Mouse (Mus musculus) layer of hippocampus, adult 9-10 months (tissue): ENCODE data around the gene Maea.
"Not testable (repeated sequence)": the region's sequence is repeated elsewhere in the genome, so short reads cannot be mapped to it uniquely, and the experiment has no call there.

Experiments used
- DNase-seq: peaks from one replicate; pipeline ENCODE4 v3.0.0; 2022; ENCODE audit warnings: low spot score

Gene Maea

DNA sequence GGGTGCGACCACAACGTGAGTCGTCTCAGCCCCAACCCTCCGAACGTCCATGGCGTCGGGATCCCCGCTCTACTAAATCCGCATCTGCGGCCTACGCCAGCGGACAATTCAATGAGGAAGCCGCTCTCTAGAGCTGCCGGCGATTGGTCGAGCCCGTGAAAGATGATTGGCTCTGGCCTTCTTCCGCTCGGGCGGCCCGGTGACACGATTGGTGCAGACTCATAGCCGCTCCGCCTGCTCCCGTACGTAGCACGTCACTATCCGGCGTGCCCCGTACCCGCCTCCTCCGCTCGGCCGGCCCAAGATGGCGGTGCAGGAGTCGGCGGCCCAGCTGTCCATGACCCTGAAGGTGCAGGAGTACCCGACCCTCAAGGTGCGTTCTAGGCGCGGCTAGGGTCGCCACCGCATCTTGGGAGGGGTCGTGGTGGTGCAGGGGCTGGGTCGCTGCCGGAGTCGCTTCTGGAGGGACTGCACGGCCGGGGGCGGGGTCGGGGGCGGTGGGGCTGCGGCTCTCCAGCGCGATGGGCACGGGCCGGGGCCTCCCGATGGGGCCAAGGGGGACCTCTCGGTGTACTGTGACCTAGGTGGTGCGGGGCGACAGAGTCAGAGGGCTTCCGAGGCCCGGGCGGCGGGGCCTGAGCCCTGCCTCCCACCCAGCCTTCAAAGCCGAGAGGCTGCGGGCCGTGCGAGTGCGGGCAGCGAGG, at the start of gene Maea:
Gene Maea (plus strand): TSS at position 237 of the 704 bp plus-strand sequence.
- peak; percentile 88 for DNase-seq

DNA sequence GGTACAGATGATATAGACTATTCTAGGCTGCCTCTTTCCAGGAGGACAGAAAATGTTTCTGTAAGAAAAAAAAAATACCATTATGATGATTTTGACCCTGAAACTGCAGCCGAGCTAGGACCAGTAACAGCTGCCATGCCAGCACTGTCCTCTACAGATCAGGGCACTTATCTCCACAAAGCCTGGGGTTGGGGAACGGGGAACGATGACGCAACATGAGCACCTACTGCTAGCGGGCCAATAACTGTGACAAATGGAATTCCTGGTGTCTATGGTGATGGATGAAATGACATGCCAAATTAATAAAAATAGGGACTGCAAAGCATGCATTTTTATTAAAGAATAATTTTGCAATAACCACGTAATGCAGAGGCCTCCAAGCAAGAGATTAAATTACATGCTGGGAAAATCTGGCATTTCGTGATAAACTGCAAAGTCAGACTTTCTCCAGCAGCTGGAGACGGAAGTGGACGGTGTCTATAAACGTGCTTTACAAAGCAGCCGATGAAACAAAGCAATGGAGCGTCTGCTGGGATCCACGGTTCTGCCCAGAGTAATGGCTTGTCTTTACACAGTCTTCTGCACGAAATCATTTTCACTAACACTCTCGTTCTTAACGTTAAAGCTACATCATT, 41.4 kb upstream of the Maea start:
- no peak for DNase-seq

DNA sequence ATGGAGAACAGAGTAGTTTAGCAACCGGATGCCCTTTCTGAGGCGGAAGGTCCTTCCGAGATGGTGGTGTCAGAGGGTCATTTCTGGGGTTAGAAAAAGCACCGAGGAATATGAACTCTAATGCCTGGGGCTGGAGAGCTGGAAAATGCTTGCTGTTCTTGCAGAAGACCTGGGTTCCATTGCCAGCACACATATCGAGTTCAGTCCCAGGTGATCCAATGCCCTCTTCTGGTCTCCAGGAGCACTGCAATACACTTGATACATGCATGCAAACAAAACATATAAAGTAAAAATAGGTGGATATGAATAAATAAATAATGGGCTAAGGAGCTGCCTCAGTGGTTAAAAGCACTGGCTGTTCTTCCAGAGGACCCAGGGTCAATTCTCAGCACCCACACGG, 38.1 kb upstream of the Maea start:
- DNase-seq = no peak

DNA sequence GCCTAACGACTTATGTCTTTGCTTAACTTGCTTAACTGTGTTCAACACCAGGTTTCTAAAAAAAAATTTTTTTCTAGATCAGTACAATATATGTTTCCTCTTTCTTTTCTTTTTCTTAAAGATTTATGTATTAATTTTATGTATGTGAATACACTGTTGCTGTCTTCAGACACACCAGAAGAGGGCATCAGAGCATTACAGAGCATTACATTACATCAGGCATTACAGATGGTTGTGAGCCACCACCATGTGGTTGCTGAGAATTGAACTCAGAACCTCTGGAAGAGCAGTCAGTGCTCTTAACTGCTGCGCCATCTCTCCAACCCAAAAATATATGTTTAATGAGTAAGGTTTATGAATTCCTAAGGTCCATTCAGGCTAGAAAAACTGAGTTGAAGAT, 33.5 kb upstream of the Maea start:
- no peak for DNase-seq

DNA sequence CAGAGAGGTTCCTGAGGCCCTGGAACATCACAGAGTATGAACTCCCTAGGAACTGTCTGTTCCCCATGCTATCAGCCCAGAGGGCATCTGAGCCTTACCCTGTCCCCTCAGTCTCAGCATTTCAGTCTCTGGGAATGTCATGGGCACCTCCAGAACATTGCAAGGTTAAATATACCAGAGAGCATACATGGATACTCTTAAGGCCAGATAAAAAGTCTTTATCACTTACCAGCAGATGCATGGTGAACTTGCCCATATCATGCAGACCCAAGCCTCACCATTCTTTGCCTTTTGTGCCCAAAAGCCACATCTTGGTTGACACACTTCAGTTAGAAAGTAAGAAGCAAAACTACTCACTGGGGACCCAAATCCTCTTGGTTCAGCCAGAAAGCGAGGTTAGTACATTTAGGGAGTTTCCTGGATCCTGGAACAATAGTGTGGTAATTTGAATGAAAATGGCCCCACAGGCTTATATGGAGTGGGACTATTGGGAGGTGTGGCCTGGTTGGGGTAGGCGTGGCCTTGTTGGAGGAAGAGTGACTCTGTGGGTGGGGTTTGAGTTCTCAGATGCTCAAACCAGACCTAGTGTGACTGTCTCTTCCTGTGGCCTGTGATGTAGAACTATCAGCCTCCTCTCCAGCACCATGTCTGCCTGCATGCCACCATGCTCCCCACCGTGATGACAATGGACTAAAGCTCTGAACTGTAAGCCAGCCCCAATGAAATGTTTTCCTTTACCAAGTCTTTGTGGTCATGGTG, 24.4 kb upstream of the Maea start:
- no peak for DNase-seq

DNA sequence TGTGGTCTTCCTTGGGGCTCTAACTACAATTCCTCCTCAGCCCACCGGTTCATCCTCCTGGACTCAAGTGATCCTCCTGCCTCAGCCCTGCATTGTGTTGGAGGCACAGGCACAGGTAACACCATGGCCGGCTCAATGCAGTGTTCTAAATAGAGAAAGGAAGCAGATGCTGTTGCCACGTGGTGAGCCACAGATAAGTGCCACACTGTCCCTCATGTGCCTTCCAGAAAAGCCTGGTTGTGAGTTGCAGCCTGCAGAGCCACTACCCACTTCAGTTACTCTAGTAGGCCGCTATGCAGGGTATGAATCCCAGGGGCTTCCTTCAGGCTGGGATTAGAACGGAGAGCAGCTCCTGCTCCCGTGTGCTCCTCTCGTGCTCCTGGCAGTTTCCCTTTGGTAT, 23.1 kb upstream of the Maea start:
- DNase-seq = no peak

DNA sequence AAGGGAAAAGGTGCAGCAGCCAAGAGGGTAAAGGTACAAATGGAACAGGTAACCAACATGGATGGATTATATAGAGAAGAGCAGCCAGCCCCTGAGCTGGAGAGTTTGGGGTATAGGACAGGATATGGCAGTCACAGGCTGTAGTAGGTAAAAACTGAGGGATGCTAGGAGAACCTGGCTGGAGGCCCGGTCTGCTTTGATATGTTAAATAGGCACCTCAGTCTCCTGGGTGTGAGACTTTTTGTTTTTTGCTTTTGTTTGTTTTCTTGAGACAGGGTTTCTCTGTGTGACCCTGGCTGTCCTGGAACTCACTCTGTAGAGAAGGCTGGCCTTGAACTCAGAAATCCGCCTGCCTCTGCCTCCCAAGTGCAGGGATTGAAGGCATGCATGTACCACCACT, 10.8 kb upstream of the Maea start:
- DNase-seq = no peak

DNA sequence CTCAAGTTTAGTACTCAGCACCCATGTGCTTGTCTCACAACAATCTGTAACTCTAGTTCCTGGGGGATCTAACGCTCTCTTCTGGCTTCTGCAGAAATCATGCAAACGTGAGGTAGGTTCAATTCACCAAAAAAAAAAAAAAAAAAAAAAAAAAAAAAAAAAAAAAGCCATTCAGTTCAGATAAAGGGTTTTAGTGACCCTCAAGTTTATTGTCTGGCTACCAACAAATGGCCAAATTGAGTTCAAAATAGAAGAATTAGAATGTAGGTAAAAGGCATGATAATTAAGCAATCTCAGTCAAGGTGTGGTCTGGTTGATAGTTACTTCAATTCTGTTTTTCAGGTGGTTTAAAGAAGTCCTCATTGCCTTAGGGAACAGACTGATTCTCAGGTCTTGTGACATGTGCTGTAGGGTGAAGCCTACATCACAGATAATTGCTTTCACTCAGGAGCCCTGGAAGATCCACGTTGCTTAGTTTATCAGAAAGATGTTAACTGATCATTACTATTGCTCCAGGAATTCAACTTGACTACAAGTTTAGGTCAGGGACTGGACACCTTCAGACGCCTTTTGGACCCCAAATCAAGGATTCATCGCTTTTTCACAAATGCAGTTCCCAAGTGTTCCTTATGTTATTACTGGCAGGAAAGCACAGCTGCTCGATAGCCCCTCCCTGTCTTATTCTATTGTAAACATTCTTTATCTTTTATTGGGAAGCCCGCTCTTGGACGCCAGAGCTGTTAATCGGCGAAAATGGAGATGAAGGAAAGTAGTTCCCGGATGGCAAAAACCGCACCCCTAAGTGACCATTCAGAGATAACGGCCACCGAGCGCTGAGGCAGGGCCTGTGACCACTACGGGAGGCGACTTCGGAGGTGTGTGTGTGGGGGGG, 682 bp upstream of the Maea start:
- no peak for DNase-seq

DNA sequence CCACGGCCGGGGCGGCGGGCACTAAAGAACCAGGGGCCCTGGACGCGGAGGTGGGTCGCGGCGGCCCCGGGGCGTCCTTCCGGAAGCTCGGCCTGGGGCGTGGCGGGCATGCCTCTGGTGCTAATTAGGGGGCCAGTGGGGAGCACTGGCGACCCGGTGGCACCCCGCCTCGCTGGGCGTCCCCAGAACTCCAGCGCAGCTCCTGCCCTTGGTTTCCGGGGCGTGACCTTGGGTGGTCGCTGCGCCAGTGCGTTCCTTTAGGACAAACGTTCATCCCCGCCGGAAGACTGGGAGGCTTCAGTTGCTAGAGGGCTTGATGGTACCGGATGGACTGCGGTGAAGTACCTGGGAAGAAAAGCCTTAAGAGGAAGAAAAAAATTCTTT, 660 bp downstream of the Maea start:
- DNase-seq = no peak

DNA sequence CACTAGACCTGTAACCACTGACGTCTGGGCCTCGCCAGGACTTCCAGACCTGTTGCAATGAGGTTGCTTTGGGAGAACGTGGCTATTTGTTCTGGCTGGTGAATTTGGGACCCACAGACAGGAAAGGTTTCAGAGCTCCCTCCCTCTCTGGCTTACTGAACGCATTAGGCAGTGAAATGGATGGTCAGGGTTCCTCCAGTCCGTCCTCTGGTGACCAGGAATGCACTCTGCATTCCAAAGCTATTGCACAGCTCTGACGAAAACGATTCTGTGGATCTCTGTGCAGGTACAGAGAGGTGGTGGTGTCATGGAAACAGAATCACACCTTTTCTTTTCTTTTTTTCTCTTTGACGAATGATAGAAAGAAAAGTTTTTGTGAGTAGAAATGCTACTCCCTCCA, 1.9 kb downstream of the Maea start:
- no peak for DNase-seq

DNA sequence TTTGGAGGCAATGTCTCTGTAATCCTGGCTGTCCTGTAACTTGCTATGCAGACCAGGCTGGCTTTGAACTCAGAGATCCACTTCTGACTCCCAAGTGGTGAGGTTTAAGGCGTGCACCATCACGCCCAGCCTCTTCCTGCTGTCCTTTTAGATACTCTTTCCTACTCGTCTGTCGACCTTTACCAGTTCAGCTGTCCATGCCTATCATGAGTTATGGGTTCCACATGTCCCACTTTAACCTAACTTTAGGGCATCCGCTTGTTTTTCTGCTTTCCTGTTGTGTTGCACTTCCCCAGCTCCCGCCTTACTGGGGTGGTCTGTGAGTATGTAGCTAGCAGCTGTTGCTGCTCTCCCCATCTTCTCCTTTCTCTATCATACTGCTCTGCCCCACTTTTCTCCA, 5.9 kb downstream of the Maea start:
- no peak for DNase-seq

DNA sequence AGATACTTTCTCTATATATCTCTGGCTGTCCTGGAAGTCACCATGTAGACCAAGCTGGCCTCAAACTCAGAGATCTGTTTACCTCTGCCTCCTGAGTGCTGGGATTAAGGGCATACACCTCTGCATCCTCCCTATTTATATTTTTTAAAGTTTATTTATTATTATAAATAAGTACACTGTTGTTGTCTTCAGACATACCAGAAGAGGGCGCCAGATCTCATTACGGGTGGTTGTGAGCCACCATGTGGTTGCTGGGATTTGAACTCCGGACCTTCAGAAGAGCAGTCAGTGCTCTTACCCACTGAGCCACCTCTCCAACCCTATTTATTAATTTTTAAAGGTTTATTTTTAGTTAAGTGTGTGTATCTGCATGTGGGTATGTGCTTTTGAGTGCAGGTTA, 6.9 kb downstream of the Maea start:
- DNase-seq = not testable (repeated sequence)

DNA sequence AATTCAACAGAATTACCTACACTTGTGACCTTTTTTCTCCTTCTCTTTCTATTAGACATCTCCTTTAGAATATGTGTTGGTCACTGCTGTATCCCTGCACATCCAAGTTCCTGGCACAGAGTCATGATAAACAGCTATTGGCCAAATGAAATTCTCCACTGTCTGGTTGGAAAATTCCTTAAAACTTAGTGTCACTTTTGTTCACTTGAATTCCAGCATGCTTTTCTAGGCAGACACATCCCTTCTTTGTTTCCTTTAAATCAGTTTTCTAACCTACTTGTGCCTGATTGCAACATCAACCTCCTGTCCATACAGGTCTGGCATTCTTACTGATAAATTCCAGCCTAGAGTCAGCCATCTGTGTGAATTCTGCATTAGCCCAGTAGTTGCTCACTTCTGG, 7.5 kb downstream of the Maea start:
- no peak for DNase-seq

DNA sequence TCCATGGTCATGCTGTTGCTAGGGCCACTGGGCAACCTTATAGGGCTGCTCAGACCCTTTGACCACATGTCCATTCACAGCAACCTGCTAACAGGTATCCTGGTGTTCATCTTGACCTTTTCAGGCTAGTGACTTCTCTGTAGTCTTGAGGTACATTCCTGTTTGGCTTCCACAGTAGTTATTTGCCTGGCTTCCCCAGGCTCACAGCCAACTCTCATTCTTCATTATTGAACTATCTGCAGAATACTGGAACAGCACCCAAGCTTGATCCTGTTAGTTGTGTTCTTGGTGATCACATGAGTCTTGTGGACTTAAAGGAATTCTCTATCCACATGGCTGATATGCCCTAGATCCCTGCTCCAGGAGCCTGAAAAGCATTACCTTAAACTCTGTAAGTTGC, 8.3 kb downstream of the Maea start:
- DNase-seq = no peak

DNA sequence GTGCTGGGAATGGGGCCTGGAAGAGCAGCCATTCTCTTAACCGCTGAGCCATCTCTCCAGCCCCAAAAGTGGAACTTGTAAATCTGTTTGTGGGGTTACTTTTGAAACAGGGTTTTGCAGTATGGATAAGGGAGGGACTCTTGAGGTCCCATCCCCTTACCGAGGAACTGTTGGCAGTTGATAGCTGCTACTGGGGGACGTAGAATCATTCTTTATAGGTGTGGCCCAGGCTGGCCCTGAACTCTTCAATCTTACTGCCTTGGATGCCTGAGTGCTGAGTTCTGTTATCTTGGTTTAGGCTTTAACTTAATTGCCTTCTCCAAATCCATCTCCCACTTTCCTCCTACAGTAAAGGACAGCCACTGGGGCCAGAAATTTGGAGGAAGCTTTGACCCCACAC, 8.8 kb downstream of the Maea start:
- DNase-seq = no peak

DNA sequence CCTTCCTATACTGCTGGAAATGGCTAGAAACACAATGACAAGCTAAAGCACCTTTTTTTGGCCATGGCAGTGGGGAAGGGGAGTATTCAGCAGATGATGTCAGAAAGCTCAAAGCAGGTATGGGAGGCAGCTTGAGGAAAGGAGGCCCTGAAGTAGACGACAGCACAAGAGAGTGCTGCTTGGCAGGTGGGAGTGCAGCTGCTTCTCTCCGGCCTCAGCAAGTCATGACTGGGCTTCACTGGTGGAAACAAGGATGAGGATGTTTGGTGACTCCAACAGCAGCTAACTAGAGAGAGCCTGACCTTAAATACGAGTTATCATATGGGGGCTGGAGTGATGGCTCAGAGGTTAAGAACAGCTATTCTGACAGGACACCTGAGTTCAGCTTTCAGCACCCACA, 12.3 kb downstream of the Maea start:
- no peak for DNase-seq

DNA sequence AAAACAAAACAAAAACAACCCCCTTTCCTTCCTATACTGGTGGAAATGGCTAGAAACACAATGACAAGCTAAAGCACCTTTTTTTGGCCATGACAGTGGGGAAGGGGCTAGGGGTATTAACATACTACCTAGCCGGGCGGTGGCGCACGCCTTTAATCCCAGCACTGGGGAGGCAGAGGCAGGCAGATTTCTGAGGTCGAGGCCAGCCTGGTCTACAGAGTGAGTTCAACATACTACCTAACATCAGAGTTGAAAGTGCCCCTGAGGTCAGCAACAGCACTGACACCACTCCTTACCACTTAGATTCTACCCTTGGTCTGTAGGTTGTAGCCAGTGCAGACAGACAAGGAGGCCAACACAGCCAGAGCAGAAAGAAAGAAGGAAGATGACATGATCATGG, 13.9 kb downstream of the Maea start:
- no peak for DNase-seq

DNA sequence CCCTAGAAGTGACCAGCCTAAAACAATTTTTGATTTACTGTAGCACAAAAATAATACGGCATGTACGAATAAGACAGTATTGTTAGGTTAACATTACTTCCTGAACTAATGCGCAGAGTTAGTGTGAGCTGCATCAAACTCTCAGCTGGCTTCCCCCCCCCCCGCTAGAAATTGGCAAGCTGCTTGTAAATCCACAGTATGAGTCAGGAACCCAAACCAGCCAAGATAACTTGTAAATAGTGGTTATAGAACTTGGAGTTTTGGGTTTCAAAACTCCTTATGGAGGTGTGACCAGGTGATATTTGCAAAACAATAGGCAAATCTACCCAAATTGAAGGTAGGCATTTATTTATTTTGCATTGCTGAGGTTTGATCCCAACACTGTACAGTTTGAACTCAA, 14.4 kb downstream of the Maea start:
- no peak for DNase-seq

DNA sequence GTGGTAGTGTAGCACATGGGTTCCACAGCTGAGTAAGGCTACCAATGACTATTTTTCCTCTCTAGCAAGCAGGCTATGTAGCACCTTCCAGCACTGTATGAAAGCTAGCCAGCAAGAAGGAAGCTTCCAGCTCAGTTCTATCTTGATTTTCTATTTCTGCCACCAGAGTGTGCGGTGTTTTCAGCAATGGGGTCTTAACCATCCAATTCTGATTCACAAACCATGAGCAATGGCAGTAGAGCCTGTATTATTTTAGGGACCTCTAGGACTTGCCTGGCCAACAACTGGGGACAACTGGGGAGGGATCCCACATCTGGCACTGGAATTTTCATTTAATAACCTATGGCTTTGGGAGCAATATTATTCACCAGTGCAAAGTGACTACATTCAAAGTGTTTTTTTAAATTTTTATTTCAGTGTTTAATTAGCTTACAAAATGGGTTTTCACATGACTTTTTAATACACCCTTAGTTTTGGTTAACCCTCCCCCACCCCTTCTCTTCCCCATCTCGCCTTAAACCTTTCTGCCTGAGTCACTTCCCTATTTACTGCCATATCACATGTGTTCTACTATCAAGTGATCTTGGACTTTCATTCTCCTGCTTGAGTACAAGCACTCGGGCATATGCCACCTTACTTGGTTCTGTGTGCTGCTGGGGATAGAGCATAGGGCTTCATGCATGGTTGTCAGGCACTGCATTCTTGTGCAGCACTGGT, 16.4 kb downstream of the Maea start:
- no peak for DNase-seq

DNA sequence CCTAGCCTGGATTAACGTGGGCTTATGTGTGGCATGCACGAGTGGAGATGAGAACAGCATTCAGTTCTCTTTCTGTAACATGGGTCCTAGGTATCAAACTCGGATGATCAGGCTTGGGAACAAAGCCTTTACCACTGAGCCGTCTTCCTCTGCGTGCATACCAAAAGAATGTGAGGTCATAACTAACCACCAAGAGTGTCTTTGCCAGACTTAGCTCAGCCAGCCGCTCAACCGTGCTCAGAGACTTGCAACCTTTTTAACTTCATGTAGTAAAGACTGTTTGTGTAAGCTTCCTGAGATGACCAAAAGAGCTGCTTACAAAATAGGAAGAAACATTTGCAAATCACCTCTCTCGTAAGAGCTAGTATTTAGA, 16.9 kb downstream of the Maea start:
- no peak for DNase-seq

DNA sequence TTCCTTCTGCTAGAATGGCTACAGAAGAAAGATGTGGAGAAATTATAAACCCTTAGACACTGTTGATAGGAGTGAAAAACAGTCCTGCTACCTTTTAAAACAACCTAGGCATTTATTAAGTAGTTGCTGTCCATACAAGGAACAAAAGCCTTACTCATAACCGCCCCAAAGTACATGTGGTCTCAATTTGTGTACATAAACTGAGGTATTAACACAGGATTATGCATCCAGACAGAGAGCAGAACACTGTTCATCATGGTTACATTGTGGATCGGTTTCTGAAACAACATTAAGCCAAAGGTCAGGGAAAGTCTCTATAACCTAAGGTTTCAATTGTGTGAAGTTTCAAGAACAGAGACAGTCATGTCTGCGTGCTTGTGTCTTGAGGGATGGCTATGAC, 17.7 kb downstream of the Maea start:
- no peak for DNase-seq

DNA sequence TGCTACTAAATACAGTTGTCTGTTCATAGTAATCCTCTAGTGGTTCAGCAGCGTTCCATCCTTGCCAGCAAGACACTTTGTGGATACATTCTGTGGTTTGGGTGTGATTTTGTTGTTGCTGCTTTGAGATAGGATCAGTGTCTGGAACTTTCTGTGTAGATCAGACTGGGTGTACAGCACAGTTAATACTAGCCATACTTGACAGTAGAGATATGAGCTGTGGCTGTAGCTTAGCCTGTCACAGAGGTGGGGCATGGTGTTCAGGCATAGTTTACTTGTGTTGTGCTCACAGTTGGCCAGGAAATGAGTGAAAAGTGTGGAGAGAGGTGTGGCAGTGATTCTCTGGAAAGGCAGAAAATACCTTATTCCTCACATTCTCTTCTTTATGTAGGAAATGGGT, 22.2 kb downstream of the Maea start:
- DNase-seq = no peak
